Mouse (Mus musculus) kidney, postnatal 4 days (tissue): ENCODE measurements at regions not wholly inside any gene's neighbourhood (a gene's known extent, or its start where the extent isn't known, plus 50 kb on each side); places are given as distances from the start of the nearest gene placed in this dataset.
A peak's percentile ranks its signal among the peaks of the same experiment; 100 is the strongest.

Experiments
- DNase-seq, 2 experiments: peaks; one replicate each; pipeline ENCODE4 v3.0.0; 2021; ENCODE audit warnings: mixed read lengths in 2 of 2

- DNase-seq: no peak
Observed at GRCm38 (mm10) chr5:75472484-75472883, 102.2 kb upstream of the Kit start.

- DNase-seq: peak in 1 of 2 experiments; percentile 6
Observed at GRCm38 (mm10) chr5:75475414-75475813, 99.3 kb upstream of the Kit start.

- DNase-seq: no peak
Observed at GRCm38 (mm10) chr5:75478499-75478898, 96.2 kb upstream of the Kit start.

- no peak for DNase-seq
Observed at GRCm38 (mm10) chr5:75479149-75479548, 95.6 kb upstream of the Kit start.

GRCm38 (mm10) chr5:75481595-75481994, 93.1 kb upstream of the Kit start:
- peak in 1 of 2 experiments; percentile 19 for DNase-seq

- DNase-seq: no peak
Observed at GRCm38 (mm10) chr5:75484330-75484729, 90.4 kb upstream of the Kit start.

- DNase-seq: peak in 1 of 2 experiments; percentile 27
Observed at GRCm38 (mm10) chr5:75490806-75491205, 83.9 kb upstream of the Kit start.

GRCm38 (mm10) chr5:75494143-75494542, 80.6 kb upstream of the Kit start:
- DNase-seq: no peak

- no peak for DNase-seq
Observed at GRCm38 (mm10) chr5:75499053-75499452, 75.7 kb upstream of the Kit start.

GRCm38 (mm10) chr5:75499695-75500094, 75.0 kb upstream of the Kit start:
- DNase-seq: no peak

GRCm38 (mm10) chr5:75500654-75501416, 73.9 kb upstream of the Kit start:
- no peak for DNase-seq

GRCm38 (mm10) chr5:75503673-75504072, 71.0 kb upstream of the Kit start:
- no peak for DNase-seq

- DNase-seq: no peak
Observed at GRCm38 (mm10) chr5:75512521-75513422, 61.9 kb upstream of the Kit start.

- DNase-seq: peak in 1 of 2 experiments; percentile 19
Observed at GRCm38 (mm10) chr5:75518213-75518612, 56.5 kb upstream of the Kit start.

- no peak for DNase-seq
Observed at GRCm38 (mm10) chr5:75523041-75523678, 51.6 kb upstream of the Kit start.
